Mouse (Mus musculus) megakaryocyte-erythroid progenitor cell, adult 5-6 weeks (primary cell): ENCODE data around the gene Ipmk. TPM values are rescaled to one million over a fixed set of nuclear protein-coding genes. Genes with fewer than 3 reads are reported as not detected.
A peak's percentile ranks its signal among the peaks of the same experiment; 100 is the strongest.
"Not testable (repeated sequence)": the region's sequence is repeated elsewhere in the genome, so short reads cannot be mapped to it uniquely, and the experiment has no call there.

Experiments used
- ATAC-seq: replicated peaks from 2 replicates; pipeline ENCODE4 v1.8.0; 2016; ENCODE audit warnings: mild to moderate bottlenecking, inconsistent platforms; ENCODE audit not compliant: severe bottlenecking, poor library complexity, low FRiP score, low TSS enrichment
- total RNA-seq, 2 experiments: library from RNA; stranded (forward) in 1 of 2; stranded (reverse) in 1 of 2; fragments of 200-1000, 215-1000 nt in 1 of 2; fragments of >200 nt in 1 of 2; fragmentation: Nextera tagmentation in 1 of 2; gene quantifications; 2 replicates each; pipeline ENCODE4 v1.2.3; 2014 to 2017

The Ipmk gene
- total RNA-seq, 2 experiments from 2014 or later = 26.2 to 49.0 TPM

GRCm38 (mm10) chr10:71400818-71401646 lies 53.5 kb downstream of the Ipmk start:
- peak; percentile 67; the same call in 1 of the 2 replicates for ATAC-seq

GRCm38 (mm10) chr10:71403638-71404037 lies 56.1 kb downstream of the Ipmk start:
- ATAC-seq = no peak

DNA sequence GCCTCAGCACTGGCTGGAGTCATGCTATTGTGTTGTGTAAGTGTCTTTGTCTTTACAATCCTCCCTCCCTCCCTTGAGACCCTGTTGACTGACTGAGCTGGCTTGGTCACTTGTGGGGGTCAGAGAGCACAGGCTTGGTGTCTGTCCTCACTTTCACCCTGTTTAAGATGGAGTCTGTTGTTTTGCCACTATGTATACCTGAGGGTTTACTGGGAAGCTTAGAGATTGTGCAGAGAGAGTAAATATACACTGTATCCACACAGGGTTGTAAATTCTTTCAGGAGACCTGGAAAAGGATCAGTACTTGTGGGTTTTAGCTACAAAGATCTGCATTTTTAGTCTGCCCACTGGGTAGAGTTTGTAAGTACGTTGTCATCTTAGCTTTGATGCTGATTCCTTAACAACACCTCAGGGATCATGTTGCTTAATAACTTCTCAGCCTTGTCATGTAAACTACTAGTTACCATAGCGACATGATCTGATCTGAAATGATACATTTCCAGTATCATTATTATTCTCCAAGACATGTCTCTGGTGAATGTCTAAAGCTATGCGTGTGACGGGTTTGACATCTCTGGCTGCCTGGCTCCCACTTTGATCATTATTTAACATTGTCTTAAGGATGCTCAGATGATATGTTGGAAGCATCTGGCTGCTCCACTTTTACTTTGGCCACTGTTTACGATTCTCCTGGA lies 58.1 kb downstream of the Ipmk start:
- ATAC-seq = no peak

GRCm38 (mm10) chr10:71409948-71410347 lies 62.4 kb downstream of the Ipmk start:
- ATAC-seq = no peak

DNA sequence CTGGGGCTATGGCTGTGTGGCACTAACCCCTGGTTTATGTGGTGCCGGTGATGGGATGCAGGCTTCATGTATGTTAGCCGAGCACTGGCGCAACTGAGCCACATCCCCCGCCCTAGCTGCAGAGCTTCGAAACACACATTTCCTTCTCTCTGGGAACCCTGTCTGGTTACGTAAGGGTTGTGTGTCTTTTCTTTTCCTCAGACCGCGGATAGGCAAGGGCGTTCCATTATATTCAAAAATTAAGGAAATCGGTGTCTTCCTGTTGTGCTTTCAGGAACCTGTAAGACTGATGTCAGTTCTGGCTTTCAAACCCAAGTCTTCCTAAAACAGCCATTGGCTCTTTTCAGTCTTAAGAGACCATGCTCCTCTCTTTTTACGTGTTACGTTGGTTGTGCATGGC lies 65.8 kb downstream of the Ipmk start:
- no peak for ATAC-seq

DNA sequence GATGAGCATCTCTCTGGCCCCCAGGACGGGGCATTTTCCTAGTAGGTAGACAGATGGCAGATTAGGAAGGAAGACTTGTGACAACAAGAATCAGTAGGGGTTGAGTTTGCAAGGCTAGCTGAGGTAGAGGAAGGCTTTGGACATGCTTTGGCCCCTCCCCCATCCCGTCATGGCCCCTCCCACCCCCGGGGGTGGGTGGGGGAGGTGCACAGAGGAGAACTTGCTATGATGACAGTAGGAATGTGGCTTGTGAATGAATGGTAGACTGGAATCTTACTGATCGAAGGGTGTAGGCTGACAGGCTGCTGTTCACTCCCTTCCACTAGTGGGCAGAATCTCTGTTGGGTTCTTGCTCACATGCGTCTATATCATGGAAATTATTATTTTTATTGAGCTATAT lies 74.0 kb downstream of the Ipmk start:
- ATAC-seq = no peak

- ATAC-seq = no peak
Measured at GRCm38 (mm10) chr10:71422047-71423037, 74.8 kb downstream of the Ipmk start.

GRCm38 (mm10) chr10:71426740-71427139 lies 79.2 kb downstream of the Ipmk start:
- ATAC-seq = no peak

DNA sequence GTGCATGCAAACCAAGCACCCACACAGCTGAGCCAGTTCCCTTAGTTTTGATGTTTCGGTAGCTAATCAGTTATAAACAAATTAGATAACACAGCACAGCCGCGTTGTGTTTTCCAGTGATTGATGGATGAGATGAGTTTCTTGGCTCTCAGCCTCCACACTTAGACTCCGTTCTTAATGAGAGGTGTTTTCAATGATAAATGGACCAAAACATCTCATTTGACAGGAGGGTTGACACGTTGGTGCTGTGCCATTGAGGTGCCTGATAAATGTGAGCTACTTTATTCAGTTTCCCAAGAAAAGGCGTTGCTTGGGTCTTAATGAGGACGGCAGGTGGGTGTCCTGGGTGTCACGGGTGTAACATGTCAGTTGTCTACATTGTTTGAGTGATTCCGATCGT lies 79.8 kb downstream of the Ipmk start:
- ATAC-seq = no peak

- ATAC-seq = no peak
Measured at GRCm38 (mm10) chr10:71428246-71428864, 80.8 kb downstream of the Ipmk start.

- no peak for ATAC-seq
Measured at GRCm38 (mm10) chr10:71430661-71431060, 83.1 kb downstream of the Ipmk start.

DNA sequence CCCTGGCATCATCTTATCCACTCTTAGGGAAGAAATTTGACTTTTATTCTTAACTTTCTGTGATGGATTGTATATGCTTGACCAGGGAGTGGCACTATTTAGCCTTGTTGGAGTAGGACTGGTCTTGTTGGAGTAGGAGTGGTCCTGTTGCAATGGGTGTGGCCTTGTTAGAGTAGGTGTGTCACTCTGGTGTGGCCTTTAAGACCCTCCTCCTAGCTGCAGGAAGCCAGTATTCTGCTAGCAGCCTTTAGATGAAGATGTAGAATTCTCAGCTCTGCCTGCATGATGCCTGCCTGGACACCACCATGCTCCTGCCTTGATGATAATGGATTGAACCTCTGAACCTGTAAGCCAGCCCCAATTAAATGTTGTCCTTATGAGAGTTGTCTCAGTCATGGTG lies 95.5 kb downstream of the Ipmk start:
- ATAC-seq = no peak

DNA sequence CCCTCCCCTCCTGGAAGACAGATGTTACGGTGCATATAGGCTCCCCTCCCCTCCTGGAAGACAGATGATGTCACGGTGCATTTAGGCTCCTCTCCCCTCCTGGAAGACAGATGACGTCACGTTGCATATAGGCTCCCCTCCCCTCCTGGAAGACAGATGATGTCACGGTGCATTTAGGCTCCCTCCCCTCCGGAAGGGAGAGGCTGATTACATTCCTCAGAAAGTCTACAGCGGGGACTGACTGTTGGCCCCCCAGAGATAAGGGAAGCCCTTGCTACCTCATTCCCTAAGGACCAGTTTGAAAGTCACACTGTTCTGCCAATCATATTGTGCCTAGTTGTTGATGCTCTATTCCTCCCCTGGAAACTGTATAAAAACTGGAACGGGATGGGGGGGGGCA lies 100.1 kb downstream of the Ipmk start:
- ATAC-seq = no peak

DNA sequence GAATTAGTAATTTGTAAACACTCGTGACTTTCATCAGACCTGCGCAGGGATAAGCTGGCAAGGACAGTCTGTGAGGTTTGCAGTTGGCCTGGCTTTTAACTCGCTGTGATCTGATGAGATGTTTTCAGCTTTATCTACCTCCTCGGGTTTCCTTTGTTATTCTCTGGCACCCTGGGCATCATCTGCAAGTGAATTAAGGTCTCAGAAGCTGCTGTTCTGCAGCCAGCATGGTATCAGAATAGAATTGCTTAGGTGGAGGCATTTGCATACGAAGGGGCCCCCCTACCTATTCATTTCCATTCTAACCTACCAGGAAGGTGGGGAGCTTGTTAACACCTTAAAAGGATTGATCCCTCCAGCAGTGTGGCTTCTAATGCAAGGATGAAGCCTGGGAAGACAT lies 100.7 kb downstream of the Ipmk start:
- ATAC-seq = no peak

DNA sequence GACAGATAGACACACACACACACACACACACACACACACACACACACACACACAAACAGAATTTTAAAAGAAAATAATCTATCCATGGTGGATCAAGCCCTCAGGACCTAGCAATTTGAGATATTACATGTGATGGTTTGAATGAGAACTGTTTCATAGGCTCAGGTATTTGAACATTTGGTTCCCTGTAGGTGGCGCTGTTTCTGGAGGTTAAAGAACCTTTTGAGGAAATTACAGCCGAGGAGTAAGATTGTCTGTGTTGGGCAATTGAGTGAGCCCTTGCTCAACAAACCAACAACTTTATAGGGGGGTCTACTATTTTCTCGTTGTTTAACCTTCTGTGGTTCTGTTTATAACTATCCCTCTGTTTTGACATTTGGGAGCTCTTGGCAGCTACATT lies 107.8 kb downstream of the Ipmk start:
- no peak for ATAC-seq

GRCm38 (mm10) chr10:71462371-71462770 lies 114.8 kb downstream of the Ipmk start:
- not testable (repeated sequence) for ATAC-seq

DNA sequence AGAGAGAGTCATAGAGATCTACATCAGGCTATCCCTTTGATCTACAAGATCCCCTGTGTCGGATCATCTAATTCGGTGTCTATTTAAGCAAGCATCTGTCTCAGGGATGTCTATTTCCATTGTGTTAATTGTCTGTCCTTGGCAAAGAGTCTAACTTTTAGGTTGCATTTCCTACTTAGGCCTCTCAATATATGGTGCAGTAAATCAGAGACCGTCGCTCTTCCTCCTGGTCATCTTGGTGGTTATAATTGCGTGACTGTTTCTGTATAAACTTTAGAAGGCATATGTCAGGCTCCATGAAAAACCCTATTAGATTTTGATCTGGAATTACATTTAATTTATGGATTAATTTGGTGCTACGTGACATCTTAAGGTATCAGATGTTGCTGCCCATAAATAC lies 116.9 kb downstream of the Ipmk start:
- no peak for ATAC-seq

- no peak for ATAC-seq
Measured at GRCm38 (mm10) chr10:71468315-71468714, 120.8 kb downstream of the Ipmk start.

DNA sequence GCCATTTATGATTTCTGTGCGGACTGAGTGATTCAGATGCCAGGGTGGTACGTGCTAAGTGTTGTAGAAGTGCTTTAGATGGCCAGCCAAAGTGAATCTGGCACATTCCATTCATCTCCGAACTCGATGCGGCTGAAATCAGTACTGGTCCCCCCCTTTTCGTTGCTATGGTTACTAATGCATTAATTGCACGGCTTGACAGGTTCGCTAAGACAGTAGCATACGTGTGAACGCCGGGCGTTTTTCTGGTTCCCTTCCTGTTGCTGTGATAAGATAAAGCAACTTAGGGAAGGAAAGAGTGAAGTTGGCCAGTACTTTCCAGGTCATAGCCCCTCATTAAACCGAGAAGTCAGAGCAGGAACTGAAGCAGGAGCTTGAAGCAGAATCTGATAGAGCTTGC lies 122.2 kb downstream of the Ipmk start:
- ATAC-seq = no peak
